Mouse (Mus musculus) kidney, postnatal 0 days (tissue): ENCODE measurements around the gene Hdac7. TPM values are rescaled to one million over a fixed set of nuclear protein-coding genes. Genes with fewer than 3 reads are reported as not detected.

Experiments
- ATAC-seq: fragments of 200-750 bp; cut with Nextera tagmentation; replicated peaks from 2 replicates; pipeline ENCODE4 v1.8.0; 2017; ENCODE audit warnings: low read depth, moderate number of reproducible peaks, moderate TSS enrichment, moderate library complexity; ENCODE audit not compliant: low FRiP score
- DNase-seq: peaks from one replicate; pipeline ENCODE4 v3.0.0-alpha.2; 2016; ENCODE audit warnings: low spot score
- H3K27ac ChIP-seq: fragments of 300-500 bp; sonication (generic); 2 replicates; pipeline ENCODE4 v1.5.1; 2014; ENCODE audit warnings: mild to moderate bottlenecking
- H3K27me3 ChIP-seq: fragments of 300-500 bp; sonication (generic); 2 replicates; pipeline ENCODE4 v1.6.1; 2014; ENCODE audit warnings: low read length, mixed read lengths; ENCODE audit not compliant: insufficient read depth
- H3K36me3 ChIP-seq: fragments of 300-500 bp; sonication (generic); 2 replicates; pipeline ENCODE4 v1.6.1; 2014; ENCODE audit warnings: low read length, mixed read lengths; ENCODE audit not compliant: insufficient read depth
- H3K4me1 ChIP-seq: fragments of 300-500 bp; sonication (generic); replicated peaks from 2 replicates; pipeline ENCODE4 v1.6.1; 2014; ENCODE audit warnings: antibody characterized with exemption, low read length, mixed read lengths; ENCODE audit not compliant: insufficient read depth
- H3K4me2 ChIP-seq: fragments of 300-500 bp; sonication (generic); 2 replicates; pipeline ENCODE4 v1.6.1; 2014; ENCODE audit warnings: mild to moderate bottlenecking, low read length, moderate library complexity, mixed read lengths
- H3K4me3 ChIP-seq: fragments of 300-500 bp; sonication (generic); replicated peaks from 2 replicates; pipeline ENCODE4 v1.5.1; 2014; ENCODE audit warnings: low read depth, low read length
- H3K9ac ChIP-seq: fragments of 300-500 bp; sonication (generic); 2 replicates; pipeline ENCODE4 v1.6.1; 2014; ENCODE audit warnings: low read depth, low read length
- H3K9me3 ChIP-seq: fragments of 300-500 bp; sonication (generic); replicated peaks from 2 replicates; pipeline ENCODE4 v1.6.1; 2016; ENCODE audit warnings: low read length, inconsistent platforms, mixed read lengths
- CTCF ChIP-seq: IDR thresholded peaks from 2 replicates; pipeline ENCODE4 v1.5.1; 2016; ENCODE audit warnings: antibody characterized with exemption, low read depth, mild to moderate bottlenecking, moderate library complexity
- WGBS: fragments of 180-500 bp; shearing (Covaris S2); extraction: QIAGEN DNeasy Blood & Tissue Kit; methylation state at CpG from one replicate; pipeline ENCODE4 v1.1.7; 2014; 5-methylcytosine and 5-hydroxymethylcytosine counted together
- polyA plus RNA-seq: library from polyadenylated mRNA; unstranded; fragments of >200 nt; fragmentation: Nextera tagmentation; extraction: Ambion mirVana; gene quantifications from 2 replicates; pipeline ENCODE4 v1.2.1, GENCODE M21; 2015

Hdac7 gene
- polyA plus RNA-seq, 1 experiment from 2014 or later: 24.7 TPM

GRCm38 (mm10) chr15:97745331-97745730 is 99.0 kb downstream of the Hdac7 start:
- no peak overlapping the region for H3K9ac ChIP-seq
- H3K27me3 ChIP-seq: no peaks in the 10 kb centered on the region
- 56% methylated on average over 10 of the region's 10 CpGs for WGBS
- no peak overlapping the region for H3K4me3 ChIP-seq
- ATAC-seq (no peak), DNase-seq (no peak)
- no peaks in the 10 kb centered on the region for H3K4me1 ChIP-seq
- H3K27ac ChIP-seq: no peak overlapping the region
- no peak for TF ChIP-seq CTCF
- H3K9me3 ChIP-seq: no peaks in the 10 kb centered on the region
- no peak overlapping the region for H3K4me2 ChIP-seq
- peaks cover 28% of the 10 kb centered on the region for H3K36me3 ChIP-seq

GRCm38 (mm10) chr15:97744930-97745329 is 99.4 kb downstream of the Hdac7 start:
- no peak for ATAC-seq
- Histone ChIP-seq H3K27ac (no peak overlapping the region), H3K27me3 (no peaks in the 10 kb centered on the region)

GRCm38 (mm10) chr15:97743961-97744525 is 100.3 kb downstream of the Hdac7 start:
- Histone ChIP-seq H3K9ac (no peak overlapping the region), H3K27ac (no peak overlapping the region), H3K4me1 (no peaks in the 10 kb centered on the region), H3K9me3 (no peaks in the 10 kb centered on the region), H3K27me3 (no peaks in the 10 kb centered on the region), H3K36me3 (peaks cover 27% of the 10 kb centered on the region), H3K4me2 (no peak overlapping the region), H3K4me3 (no peak overlapping the region)
- ATAC-seq: peak; percentile 23; the same call in 1 of the 2 replicates
- no peak for DNase-seq
- 58% methylated on average over 12 of the region's 12 CpGs for WGBS
- no peak for TF ChIP-seq CTCF

More at GRCm38 (mm10) chr15:97744930-97745329, 99.4 kb downstream of the Hdac7 start:
- no peak for TF ChIP-seq CTCF
- H3K4me2 ChIP-seq: no peak overlapping the region
- no peak for DNase-seq
- H3K4me1 ChIP-seq: no peaks in the 10 kb centered on the region
- no peaks in the 10 kb centered on the region for H3K9me3 ChIP-seq
- H3K9ac ChIP-seq: no peak overlapping the region
- no peak overlapping the region for H3K4me3 ChIP-seq
- 75% methylated on average over 10 of the region's 10 CpGs for WGBS
- peaks cover 28% of the 10 kb centered on the region for H3K36me3 ChIP-seq

GRCm38 (mm10) chr15:97743210-97743609 is 101.1 kb downstream of the Hdac7 start:
- Histone ChIP-seq H3K9ac (no peak overlapping the region), H3K4me3 (no peak overlapping the region), H3K36me3 (peaks cover 19% of the 10 kb centered on the region), H3K9me3 (no peaks in the 10 kb centered on the region), H3K4me1 (no peaks in the 10 kb centered on the region), H3K27ac (no peak overlapping the region), H3K27me3 (no peaks in the 10 kb centered on the region), H3K4me2 (no peak overlapping the region)
- no peak for TF ChIP-seq CTCF
- 75% methylated on average over 5 of the region's 5 CpGs for WGBS
- DNase-seq: no peak
- ATAC-seq: no peak

Other genes with a start within 250 kb of the Hdac7 start
- 36.3 and 37.2 TPM in 2 replicates for gene Rpap3, start 138.7 kb downstream of the Hdac7 start, polyA plus RNA-seq
- 1.5 and 2.2 TPM in 2 replicates for gene Endou, start 113.2 kb downstream of the Hdac7 start, polyA plus RNA-seq
- 27.5 and 29.2 TPM in 2 replicates for gene Rapgef3, start 76.5 kb downstream of the Hdac7 start, polyA plus RNA-seq
- gene Slc48a1, start 66.0 kb downstream of the Hdac7 start, polyA plus RNA-seq: 86.9 and 108 TPM in 2 replicates
- gene Vdr, start 66.1 kb upstream of the Hdac7 start, polyA plus RNA-seq: 20.6 and 22.5 TPM in 2 replicates
- 55.0 and 58.3 TPM in 2 replicates for gene Tmem106c, start 119.7 kb upstream of the Hdac7 start, polyA plus RNA-seq
- gene Col2a1, start 160.2 kb upstream of the Hdac7 start, polyA plus RNA-seq: 14.8 and 16.4 TPM in 2 replicates
- gene Pfkm, start 248.1 kb upstream of the Hdac7 start, polyA plus RNA-seq: 34.2 and 35.3 TPM in 2 replicates
- gene Senp1, start 249.2 kb upstream of the Hdac7 start, polyA plus RNA-seq: 17.1 and 17.9 TPM in 2 replicates